Mouse (Mus musculus) hindbrain, embryonic 12.5 days (tissue): ENCODE measurements around the gene Rgl1. TPM values are rescaled to one million over a fixed set of nuclear protein-coding genes. Genes with fewer than 3 reads are reported as not detected.

ENCODE experiments used
- ATAC-seq: fragments of 200-750 bp; cut with Nextera tagmentation; 2 replicates; pipeline ENCODE4 v1.8.0; 2017; ENCODE audit warnings: moderate TSS enrichment; ENCODE audit not compliant: low FRiP score
- H3K27ac ChIP-seq: fragments of 300-500 bp; sonication (generic); 2 replicates; pipeline ENCODE4 v1.5.1; 2016; ENCODE audit warnings: mild to moderate bottlenecking
- H3K27me3 ChIP-seq: fragments of 300-500 bp; sonication (generic); 2 replicates; pipeline ENCODE4 v1.6.1; 2016; ENCODE audit warnings: mild to moderate bottlenecking
- H3K36me3 ChIP-seq: fragments of 300-500 bp; sonication (generic); 2 replicates; pipeline ENCODE4 v1.6.1; 2016; ENCODE audit warnings: mild to moderate bottlenecking
- H3K4me1 ChIP-seq: fragments of 300-500 bp; sonication (generic); 2 replicates; pipeline ENCODE4 v1.6.1; 2016
- H3K4me2 ChIP-seq: fragments of 300-500 bp; sonication (generic); replicated peaks from 2 replicates; pipeline ENCODE4 v1.6.1; 2016; ENCODE audit warnings: mild to moderate bottlenecking
- H3K4me3 ChIP-seq: fragments of 300-500 bp; sonication (generic); 2 replicates; pipeline ENCODE4 v1.5.1; 2016; ENCODE audit warnings: mild to moderate bottlenecking
- H3K9ac ChIP-seq: fragments of 300-500 bp; sonication (generic); 2 replicates; pipeline ENCODE4 v1.6.1; 2016; ENCODE audit warnings: mild to moderate bottlenecking, moderate library complexity
- H3K9me3 ChIP-seq: fragments of 300-500 bp; sonication (generic); replicated peaks from 2 replicates; pipeline ENCODE4 v1.6.1; 2016; ENCODE audit warnings: mild to moderate bottlenecking
- WGBS: fragments of 180-500 bp; shearing (Covaris S2); methylation state at CpG from one replicate; pipeline ENCODE4 v1.1.7; 2016; 5-methylcytosine and 5-hydroxymethylcytosine counted together
- polyA plus RNA-seq: library from polyadenylated mRNA; unstranded; fragments of >200 nt; fragmentation: Nextera tagmentation; extraction: Ambion mirVana; gene quantifications from 2 replicates; pipeline ENCODE4 v1.2.1, GENCODE M21; 2016

Rgl1 gene
- 23.9 and 24.7 TPM in 2 replicates for polyA plus RNA-seq

- Histone ChIP-seq H3K9ac (peak within 1 kb of the TSS; percentile 93), H3K36me3 (peaks cover 7% of the 10 kb centered on the region), H3K4me1 (peaks cover 11% of the 10 kb centered on the region), H3K27me3 (peaks cover 6% of the 10 kb centered on the region), H3K4me2 (peak within 1 kb of the TSS; percentile 69), H3K27ac (peak within 1 kb of the TSS; percentile 91), H3K9me3 (no peaks in the 10 kb centered on the region), H3K4me3 (peak within 1 kb of the TSS; percentile 99)
- peak; percentile 97 for ATAC-seq
- WGBS, result under 1% methylated on average over 86 of the region's 86 CpGs
Observed at GRCm38 (mm10) chr1:152766032-152766772, at the start of gene Rgl1, which contains the start of gene Arpc5. Gene Rgl1, minus strand, starts transcription at chr1:152766351. Gene Arpc5, plus strand, starts transcription at chr1:152766542.

GRCm38 (mm10) chr1:152815265-152815701, 49.1 kb upstream of the Rgl1 start:
- Histone ChIP-seq H3K9ac (no peak overlapping the region), H3K27ac (peak overlapping the region; percentile 89), H3K4me1 (peaks cover 40% of the 10 kb centered on the region), H3K36me3 (no peaks in the 10 kb centered on the region), H3K4me3 (no peak overlapping the region), H3K4me2 (no peak overlapping the region), H3K9me3 (no peaks in the 10 kb centered on the region), H3K27me3 (no peaks in the 10 kb centered on the region)
- 19% methylated on average over 7 of the region's 7 CpGs for WGBS
- peak; percentile 81 for ATAC-seq

GRCm38 (mm10) chr1:152810533-152811439, 44.6 kb upstream of the Rgl1 start:
- no peak overlapping the region for H3K4me3 ChIP-seq
- no peak overlapping the region for H3K4me2 ChIP-seq
- no peak for ATAC-seq
- 56% methylated on average over 13 of the region's 13 CpGs for WGBS
- no peaks in the 10 kb centered on the region for H3K36me3 ChIP-seq
- no peak overlapping the region for H3K9ac ChIP-seq
- no peaks in the 10 kb centered on the region for H3K27me3 ChIP-seq
- H3K4me1 ChIP-seq, result peaks cover 16% of the 10 kb centered on the region
- no peaks in the 10 kb centered on the region for H3K9me3 ChIP-seq
- no peak overlapping the region for H3K27ac ChIP-seq

- no peak overlapping the region for H3K4me2 ChIP-seq
- 22% methylated on average over 8 of the region's 8 CpGs for WGBS
- no peak overlapping the region for H3K9ac ChIP-seq
- H3K36me3 ChIP-seq, result no peaks in the 10 kb centered on the region
- peak overlapping the region; percentile 23; the same call in 1 of the 2 replicates for H3K27ac ChIP-seq
- H3K4me3 ChIP-seq, result no peak overlapping the region
- H3K4me1 ChIP-seq, result peaks cover 5% of the 10 kb centered on the region; the same call in 1 of the 2 replicates
- ATAC-seq, result peak; percentile 31; the same call in 1 of the 2 replicates
- no peaks in the 10 kb centered on the region for H3K9me3 ChIP-seq
- H3K27me3 ChIP-seq, result no peaks in the 10 kb centered on the region
Observed at GRCm38 (mm10) chr1:152809541-152810252, 43.5 kb upstream of the Rgl1 start.

GRCm38 (mm10) chr1:152808392-152808680, 42.2 kb upstream of the Rgl1 start:
- no peaks in the 10 kb centered on the region for H3K9me3 ChIP-seq
- no peak overlapping the region for H3K9ac ChIP-seq
- no peak overlapping the region for H3K4me3 ChIP-seq
- H3K27me3 ChIP-seq, result no peaks in the 10 kb centered on the region
- 0 out of 2 replicates have a peak, but pooled peaks cover 4% of the 10 kb centered on the region for H3K4me1 ChIP-seq
- H3K36me3 ChIP-seq, result no peaks in the 10 kb centered on the region
- H3K4me2 ChIP-seq, result no peak overlapping the region
- no peak overlapping the region for H3K27ac ChIP-seq
- 94% methylated on average over 2 of the region's 2 CpGs for WGBS
- no peak for ATAC-seq

- Histone ChIP-seq H3K9me3 (no peaks in the 10 kb centered on the region), H3K4me2 (no peak overlapping the region), H3K9ac (no peak overlapping the region), H3K36me3 (no peaks in the 10 kb centered on the region), H3K27ac (no peak overlapping the region), H3K27me3 (no peaks in the 10 kb centered on the region), H3K4me1 (0 out of 2 replicates have a peak, but pooled peaks cover 4% of the 10 kb centered on the region), H3K4me3 (no peak overlapping the region)
- no peak for ATAC-seq
- 77% methylated on average over 18 of the region's 18 CpGs for WGBS
Observed at GRCm38 (mm10) chr1:152807619-152808391, 41.7 kb upstream of the Rgl1 start.

GRCm38 (mm10) chr1:152804907-152805306, 38.8 kb upstream of the Rgl1 start:
- WGBS, result 81% methylated on average over 6 of the region's 6 CpGs

GRCm38 (mm10) chr1:152800633-152801176, 34.6 kb upstream of the Rgl1 start:
- Histone ChIP-seq H3K4me1 (peaks cover 7% of the 10 kb centered on the region; the same call in 1 of the 2 replicates), H3K27me3 (no peaks in the 10 kb centered on the region), H3K36me3 (no peaks in the 10 kb centered on the region), H3K9me3 (no peaks in the 10 kb centered on the region), H3K9ac (no peak overlapping the region), H3K4me3 (no peak overlapping the region), H3K4me2 (no peak overlapping the region), H3K27ac (no peak overlapping the region)
- no peak for ATAC-seq
- WGBS, result 87% methylated on average over 13 of the region's 13 CpGs

More at GRCm38 (mm10) chr1:152804907-152805306, 38.8 kb upstream of the Rgl1 start:
- Histone ChIP-seq H3K4me1 (peaks cover 1% of the 10 kb centered on the region; the same call in 1 of the 2 replicates), H3K27ac (no peak overlapping the region), H3K36me3 (no peaks in the 10 kb centered on the region), H3K9me3 (no peaks in the 10 kb centered on the region), H3K27me3 (no peaks in the 10 kb centered on the region), H3K9ac (no peak overlapping the region), H3K4me3 (no peak overlapping the region), H3K4me2 (no peak overlapping the region)
- no peak for ATAC-seq

GRCm38 (mm10) chr1:152799897-152800296, 33.7 kb upstream of the Rgl1 start, which contains the start of gene Ncf2:
Gene Ncf2, plus strand, starts transcription at chr1:152800194.
- Histone ChIP-seq H3K27me3 (no peaks in the 10 kb centered on the region), H3K27ac (0 out of 2 replicates have a peak within 1 kb of the TSS, but pooled peaks have one; percentile 5), H3K36me3 (no peaks in the 10 kb centered on the region), H3K9ac (no peak within 1 kb of the TSS), H3K9me3 (no peaks in the 10 kb centered on the region), H3K4me2 (no peak within 1 kb of the TSS), H3K4me1 (peaks cover 7% of the 10 kb centered on the region; the same call in 1 of the 2 replicates), H3K4me3 (no peak within 1 kb of the TSS)
- WGBS, result 17% methylated on average over 2 of the region's 2 CpGs
- peak; percentile 61; the same call in 1 of the 2 replicates for ATAC-seq

GRCm38 (mm10) chr1:152798125-152798524, 32.0 kb upstream of the Rgl1 start:
- no peak overlapping the region for H3K4me3 ChIP-seq
- H3K4me2 ChIP-seq, result no peak overlapping the region
- H3K27me3 ChIP-seq, result no peaks in the 10 kb centered on the region
- H3K9me3 ChIP-seq, result no peaks in the 10 kb centered on the region
- 76% methylated on average over 9 of the region's 9 CpGs for WGBS
- ATAC-seq, result no peak
- H3K4me1 ChIP-seq, result peaks cover 16% of the 10 kb centered on the region
- H3K9ac ChIP-seq, result no peak overlapping the region
- no peak overlapping the region for H3K27ac ChIP-seq
- H3K36me3 ChIP-seq, result no peaks in the 10 kb centered on the region

- H3K4me1 ChIP-seq, result peaks cover 23% of the 10 kb centered on the region
- 84% methylated on average over 8 of the region's 8 CpGs for WGBS
- no peak overlapping the region for H3K27ac ChIP-seq
Observed at GRCm38 (mm10) chr1:152796683-152797263, 30.6 kb upstream of the Rgl1 start.

More at GRCm38 (mm10) chr1:152796683-152797263, 30.6 kb upstream of the Rgl1 start:
- Histone ChIP-seq H3K27me3 (no peaks in the 10 kb centered on the region), H3K36me3 (no peaks in the 10 kb centered on the region), H3K4me3 (no peak overlapping the region), H3K4me2 (no peak overlapping the region), H3K9ac (no peak overlapping the region), H3K9me3 (no peaks in the 10 kb centered on the region)
- ATAC-seq, result no peak
